Mouse (Mus musculus): ENCODE measurements around the gene Hspb1. TPM values are rescaled to one million over a fixed set of nuclear protein-coding genes. Genes with fewer than 3 reads are reported as not detected.
A peak's percentile ranks its signal among the peaks of the same experiment; 100 is the strongest.

Gene Hspb1
- total and polyA plus RNA-seq, 3 experiments, result 434 to 635 (median 446) TPM

DNA sequence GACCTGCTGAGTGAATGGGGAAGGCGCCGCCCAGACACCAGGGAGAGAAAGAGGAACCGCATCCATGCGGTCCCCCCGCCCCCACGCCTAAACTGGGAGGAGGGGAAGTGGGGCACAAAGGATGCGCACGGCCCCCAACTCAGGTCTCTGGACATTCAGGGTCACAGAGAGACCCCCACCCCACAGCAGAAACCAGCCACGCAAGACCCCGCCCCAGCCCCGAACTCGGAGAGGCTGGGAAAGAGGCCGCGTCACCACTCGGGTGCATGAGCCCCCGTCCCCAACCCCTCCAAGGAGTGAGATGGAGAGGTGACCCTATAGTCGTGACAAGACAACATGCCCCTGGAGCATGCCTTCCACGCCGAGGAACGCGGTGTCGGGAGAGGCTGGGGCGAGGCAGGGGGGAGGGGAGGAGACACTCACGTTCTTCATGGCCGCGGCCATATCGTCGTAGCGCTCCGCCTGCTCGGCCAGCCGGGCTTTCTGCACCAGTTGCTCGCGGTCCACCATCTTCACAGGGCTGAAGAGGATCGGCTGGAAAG lies 46.3 kb downstream of the Hspb1 start:
- WGBS, result under 1% methylated on average over 35 of the region's 35 CpGs
- H3K79me2 ChIP-seq (replicated peaks; ENCODE audit: control insufficient read depth, insufficient read depth, low read length), result peaks cover 3% of the 10 kb centered on the region; the same call in 1 of the 2 replicates
- H3K27ac ChIP-seq, result peak overlapping the region; percentile 98
- H3K4me3 ChIP-seq, result peak overlapping the region; percentile 97
- H3K4me1 ChIP-seq (ENCODE audit: control insufficient read depth, insufficient read depth, low read length), result peaks cover 8% of the 10 kb centered on the region
- DNase-seq, result peak; percentile 76 to 77
- TF ChIP-seq POLR2A (IDR thresholded peaks at IDR 0.05; ENCODE audit: insufficient read depth, low read depth, low read length), result no peak
- TF ChIP-seq EP300 (IDR thresholded peaks at IDR 0.05; ENCODE audit: insufficient read depth, low read depth, low read length), result no peak
- no peak for TF ChIP-seq CTCF (IDR thresholded peaks at IDR 0.05)
- H3K27me3 ChIP-seq (ENCODE audit: control insufficient read depth, insufficient read depth, low read length), result no peaks in the 10 kb centered on the region
- peaks cover 24% of the 10 kb centered on the region for H3K36me3 ChIP-seq (ENCODE audit: control insufficient read depth, insufficient read depth, low read length)
- intact Hi-C loops (cut with DNase I), result loop anchor here (2.0 kb wide), 2 partner anchors 17 to 29 kb away; no protein-coding TSS in a partner anchor
- peak overlapping the region; percentile 91 for H3K9ac ChIP-seq (ENCODE audit: low read depth, low read length)

DNA sequence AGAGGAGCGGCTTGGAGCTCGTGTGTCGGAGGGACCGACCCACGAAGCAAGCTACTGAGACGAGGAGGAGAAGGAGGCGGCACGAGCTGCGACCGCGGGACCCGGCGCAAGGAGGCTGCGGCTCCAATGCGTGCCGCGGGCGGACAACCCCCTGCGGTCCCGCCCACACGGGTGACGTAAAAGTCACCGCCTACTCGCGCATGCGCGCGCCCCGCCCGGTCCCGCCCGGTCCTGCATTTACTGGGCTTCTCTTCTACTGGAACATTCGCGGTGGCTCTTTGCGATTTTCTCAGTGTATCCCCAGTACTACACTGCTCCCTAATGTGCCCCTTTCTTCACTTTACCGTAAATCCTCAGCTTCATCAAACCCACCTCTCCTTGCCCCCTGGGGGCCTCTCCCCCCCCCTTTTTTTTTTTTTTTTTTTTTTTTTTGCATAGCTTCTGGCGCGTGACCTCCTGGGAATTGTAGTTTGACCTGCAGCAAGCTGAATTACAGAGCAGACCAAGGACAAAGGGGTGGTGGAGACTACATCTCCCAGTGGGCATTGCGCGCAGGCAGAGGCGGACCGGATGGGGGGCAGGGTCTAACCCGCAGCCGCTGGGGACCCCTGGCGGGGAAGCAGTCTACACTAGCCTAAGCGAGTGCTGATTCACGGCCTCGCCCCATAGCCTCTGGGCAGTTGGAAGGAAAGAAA lies 46.9 kb downstream of the Hspb1 start, which contains the start of gene Ywhag:
Ywhag (minus strand) TSS at position 136 of the 695 bp plus-strand sequence.
- intact Hi-C loops (cut with DNase I), result loop anchor here (1.0 to 2.0 kb wide), 2 partner anchors 22 to 30 kb away; no protein-coding TSS in a partner anchor
- TF ChIP-seq EP300 (IDR thresholded peaks at IDR 0.05; ENCODE audit: insufficient read depth, low read depth, low read length) (peak; percentile 38), CTCF (IDR thresholded peaks at IDR 0.05) (peak; percentile 80), POLR2A (IDR thresholded peaks at IDR 0.05; ENCODE audit: insufficient read depth, low read depth, low read length) (peak; percentile 99)
- peak within 1 kb of the TSS; percentile 98 for H3K27ac ChIP-seq

GRCm38 (mm10) chr5:135935176-135935523 lies 47.4 kb downstream of the Hspb1 start:
- peak overlapping the region; percentile 98 for H3K27ac ChIP-seq
- WGBS, result 51% methylated on average over 7 of the region's 7 CpGs
- no peak for DNase-seq
- no peaks in the 10 kb centered on the region for H3K27me3 ChIP-seq (ENCODE audit: control insufficient read depth, insufficient read depth, low read length)
- intact Hi-C loops (cut with DNase I), result loop anchor here (1.0 to 2.0 kb wide), 2 partner anchors 21 to 30 kb away; no protein-coding TSS in a partner anchor
- no peak for TF ChIP-seq POLR2A (IDR thresholded peaks at IDR 0.05; ENCODE audit: insufficient read depth, low read depth, low read length)
- TF ChIP-seq CTCF (IDR thresholded peaks at IDR 0.05), result no peak
- no peak for TF ChIP-seq EP300 (IDR thresholded peaks at IDR 0.05; ENCODE audit: insufficient read depth, low read depth, low read length)
- peak overlapping the region; percentile 19; the same call in 1 of the 2 replicates for H3K4me3 ChIP-seq
- peaks cover 21% of the 10 kb centered on the region for H3K36me3 ChIP-seq (ENCODE audit: control insufficient read depth, insufficient read depth, low read length)
- H3K9ac ChIP-seq (ENCODE audit: low read depth, low read length), result peak overlapping the region; percentile 34
- H3K79me2 ChIP-seq (replicated peaks; ENCODE audit: control insufficient read depth, insufficient read depth, low read length), result no peaks in the 10 kb centered on the region
- peaks cover 8% of the 10 kb centered on the region for H3K4me1 ChIP-seq (ENCODE audit: control insufficient read depth, insufficient read depth, low read length)

More for the DNA sequence above, 46.9 kb downstream of the Hspb1 start, which contains the start of gene Ywhag:
- no peaks in the 10 kb centered on the region for H3K27me3 ChIP-seq (ENCODE audit: control insufficient read depth, insufficient read depth, low read length)
- WGBS, result under 1% methylated on average over 48 of the region's 48 CpGs
- H3K9ac ChIP-seq (ENCODE audit: low read depth, low read length), result peak within 1 kb of the TSS; percentile 91
- peaks cover 21% of the 10 kb centered on the region for H3K36me3 ChIP-seq (ENCODE audit: control insufficient read depth, insufficient read depth, low read length)
- H3K4me1 ChIP-seq (ENCODE audit: control insufficient read depth, insufficient read depth, low read length), result peaks cover 8% of the 10 kb centered on the region
- H3K4me3 ChIP-seq, result peak within 1 kb of the TSS; percentile 97
- DNase-seq, result peak; percentile 98 to 100
- H3K79me2 ChIP-seq (replicated peaks; ENCODE audit: control insufficient read depth, insufficient read depth, low read length), result no peaks in the 10 kb centered on the region

GRCm38 (mm10) chr5:135935641-135936190 lies 48.0 kb downstream of the Hspb1 start:
- H3K36me3 ChIP-seq (ENCODE audit: control insufficient read depth, insufficient read depth, low read length), result peaks cover 16% of the 10 kb centered on the region
- 84% methylated on average over 6 of the region's 6 CpGs for WGBS
- H3K27ac ChIP-seq, result peak overlapping the region; percentile 98; the same call in 1 of the 2 replicates
- no peak overlapping the region for H3K9ac ChIP-seq (ENCODE audit: low read depth, low read length)
- no peak overlapping the region for H3K4me3 ChIP-seq
- H3K27me3 ChIP-seq (ENCODE audit: control insufficient read depth, insufficient read depth, low read length), result no peaks in the 10 kb centered on the region
- intact Hi-C loops (cut with DNase I), result loop anchor here (1.0 to 2.0 kb wide), 2 partner anchors 21 to 31 kb away; no protein-coding TSS in a partner anchor
- TF ChIP-seq EP300 (IDR thresholded peaks at IDR 0.05; ENCODE audit: insufficient read depth, low read depth, low read length), result no peak
- TF ChIP-seq CTCF (IDR thresholded peaks at IDR 0.05), result no peak
- TF ChIP-seq POLR2A (IDR thresholded peaks at IDR 0.05; ENCODE audit: insufficient read depth, low read depth, low read length), result no peak
- H3K79me2 ChIP-seq (replicated peaks; ENCODE audit: control insufficient read depth, insufficient read depth, low read length), result no peaks in the 10 kb centered on the region
- DNase-seq, result no peak
- peaks cover 8% of the 10 kb centered on the region for H3K4me1 ChIP-seq (ENCODE audit: control insufficient read depth, insufficient read depth, low read length)

Other genes with a start within 250 kb of the Hspb1 start
- gene Por, start 217.9 kb upstream of the Hspb1 start, total RNA-seq (2021), result 10 to 100 TPM; 63.0 to 77.4 TPM
- gene Por, start 217.9 kb upstream of the Hspb1 start, polyA plus RNA-seq (2012; rRNA removed), result 76.7 and 93.6 TPM in 2 replicates
- gene Tmem120a, start 143.5 kb upstream of the Hspb1 start, total RNA-seq (2021), result 10 to 100 TPM; 13.6 to 19.3 TPM
- 18.5 and 27.3 TPM in 2 replicates for gene Tmem120a, start 143.5 kb upstream of the Hspb1 start, polyA plus RNA-seq (2012; rRNA removed)
- not detected for gene Styxl1, start 109.5 kb upstream of the Hspb1 start, total RNA-seq (2021)
- 0.20 TPM in 1 of 2 replicates, not detected in the other for gene Styxl1, start 109.5 kb upstream of the Hspb1 start, polyA plus RNA-seq (2012; rRNA removed)
- 1,000 to 10,000 TPM; 1,645 to 1,928 TPM for gene Mdh2, start 109.4 kb upstream of the Hspb1 start, total RNA-seq (2021)
- gene Mdh2, start 109.4 kb upstream of the Hspb1 start, polyA plus RNA-seq (2012; rRNA removed), result 2,909 and 3,459 TPM in 2 replicates
- gene Srrm3, start 81.0 kb upstream of the Hspb1 start, total RNA-seq (2021), result not detected
- gene Srrm3, start 81.0 kb upstream of the Hspb1 start, polyA plus RNA-seq (2012; rRNA removed), result not detected in 2 replicates
- gene Ywhag, start 46.7 kb downstream of the Hspb1 start, total RNA-seq (2021), result 100 to 1,000 TPM; 275 to 304 TPM
- 99.0 and 116 TPM in 2 replicates for gene Ywhag, start 46.7 kb downstream of the Hspb1 start, polyA plus RNA-seq (2012; rRNA removed)
- gene Ssc4d, start 86.6 kb downstream of the Hspb1 start, total RNA-seq (2021), result under 1 TPM; 0.09 to 0.21 TPM
- gene Ssc4d, start 86.6 kb downstream of the Hspb1 start, polyA plus RNA-seq (2012; rRNA removed), result 1.0 and 1.6 TPM in 2 replicates
- not detected for gene Zp3, start 92.2 kb downstream of the Hspb1 start, total RNA-seq (2021)
- gene Zp3, start 92.2 kb downstream of the Hspb1 start, polyA plus RNA-seq (2012; rRNA removed), result not detected in 2 replicates
- 1 to 10 TPM; 6.3 to 7.3 TPM for gene Dtx2, start 106.9 kb downstream of the Hspb1 start, total RNA-seq (2021)
- 9.7 and 10.9 TPM in 2 replicates for gene Dtx2, start 106.9 kb downstream of the Hspb1 start, polyA plus RNA-seq (2012; rRNA removed)
- gene Upk3b, start 150.6 kb downstream of the Hspb1 start, total RNA-seq (2021), result 10 to 100 TPM; 16.7 to 18.6 TPM
- 25.8 and 30.5 TPM in 2 replicates for gene Upk3b, start 150.6 kb downstream of the Hspb1 start, polyA plus RNA-seq (2012; rRNA removed)
- gene Upk3bl, start 166.6 kb downstream of the Hspb1 start, total RNA-seq (2021), result not detected
- not detected in 2 replicates for gene Upk3bl, start 166.6 kb downstream of the Hspb1 start, polyA plus RNA-seq (2012; rRNA removed)
- 1 to 10 TPM; 3.8 to 4.7 TPM for gene Rasa4, start 196.0 kb downstream of the Hspb1 start, total RNA-seq (2021)
- 6.0 and 8.1 TPM in 2 replicates for gene Rasa4, start 196.0 kb downstream of the Hspb1 start, polyA plus RNA-seq (2012; rRNA removed)
- 10 to 100 TPM; 63.5 to 89.3 TPM for gene Polr2j, start 228.7 kb downstream of the Hspb1 start, total RNA-seq (2021)
- 66.9 and 70.9 TPM in 2 replicates for gene Polr2j, start 228.7 kb downstream of the Hspb1 start, polyA plus RNA-seq (2012; rRNA removed)
- 1 to 10 TPM; 5.4 to 5.5 TPM for gene Lrwd1, start 248.2 kb downstream of the Hspb1 start, total RNA-seq (2021)
- gene Lrwd1, start 248.2 kb downstream of the Hspb1 start, polyA plus RNA-seq (2012; rRNA removed), result 11.5 and 12.3 TPM in 2 replicates
- 1 to 10 TPM; 5.3 to 6.4 TPM for gene Alkbh4, start 248.2 kb downstream of the Hspb1 start, total RNA-seq (2021)
- gene Alkbh4, start 248.2 kb downstream of the Hspb1 start, polyA plus RNA-seq (2012; rRNA removed), result 6.2 and 9.7 TPM in 2 replicates